Mouse (Mus musculus) kidney, adult 2 months (tissue): ENCODE measurements around the gene Exoc6.

Experiments used
- CTCF ChIP-seq: fragments of 200-500 bp; conservative IDR thresholded peaks from 2 replicates; pipeline ENCODE4 v1.5.1; 2011; ENCODE audit warnings: low read depth, mild to moderate bottlenecking, control low read depth, low read length, moderate library complexity, mixed read lengths; ENCODE audit not compliant: insufficient read depth, insufficient read length
- POLR2A ChIP-seq: fragments of 200-500 bp; IDR thresholded peaks from one replicate; pipeline ENCODE4 v1.6.1; 2011; ENCODE audit warnings: low read depth, low read length, control low read depth

DNA sequence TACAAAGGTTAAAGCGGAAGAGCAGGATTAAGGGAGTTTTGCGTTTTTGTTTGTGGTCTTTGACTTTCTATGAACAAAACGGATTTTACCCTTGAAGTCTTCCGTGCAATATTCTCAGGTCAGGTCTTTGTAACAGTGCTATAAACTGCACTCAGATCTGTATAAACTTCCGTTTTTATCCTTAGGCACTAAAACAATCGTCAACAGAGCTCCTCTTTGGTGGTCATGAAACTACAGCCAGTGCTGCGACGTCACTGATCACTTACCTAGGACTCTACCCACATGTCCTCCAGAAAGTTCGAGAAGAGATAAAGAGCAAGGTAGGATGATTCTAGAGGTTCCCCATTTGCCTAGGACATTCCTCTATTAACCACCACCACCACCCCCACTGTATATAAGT lies 149.5 kb downstream of the Exoc6 start:
- TF ChIP-seq POLR2A (no peak), CTCF (no peak)
